Mouse (Mus musculus) ES-Bruce4 (cell line): ENCODE results near the gene Notch2.

ENCODE experiments used
- CTCF ChIP-seq: IDR thresholded peaks from one replicate; pipeline ENCODE4 v1.8.1; 2011; ENCODE audit warnings: low read depth, low read length
- POLR2A ChIP-seq: IDR thresholded peaks from one replicate; pipeline ENCODE4 v1.8.1; 2011; ENCODE audit warnings: low read length; ENCODE audit not compliant: insufficient read depth

DNA sequence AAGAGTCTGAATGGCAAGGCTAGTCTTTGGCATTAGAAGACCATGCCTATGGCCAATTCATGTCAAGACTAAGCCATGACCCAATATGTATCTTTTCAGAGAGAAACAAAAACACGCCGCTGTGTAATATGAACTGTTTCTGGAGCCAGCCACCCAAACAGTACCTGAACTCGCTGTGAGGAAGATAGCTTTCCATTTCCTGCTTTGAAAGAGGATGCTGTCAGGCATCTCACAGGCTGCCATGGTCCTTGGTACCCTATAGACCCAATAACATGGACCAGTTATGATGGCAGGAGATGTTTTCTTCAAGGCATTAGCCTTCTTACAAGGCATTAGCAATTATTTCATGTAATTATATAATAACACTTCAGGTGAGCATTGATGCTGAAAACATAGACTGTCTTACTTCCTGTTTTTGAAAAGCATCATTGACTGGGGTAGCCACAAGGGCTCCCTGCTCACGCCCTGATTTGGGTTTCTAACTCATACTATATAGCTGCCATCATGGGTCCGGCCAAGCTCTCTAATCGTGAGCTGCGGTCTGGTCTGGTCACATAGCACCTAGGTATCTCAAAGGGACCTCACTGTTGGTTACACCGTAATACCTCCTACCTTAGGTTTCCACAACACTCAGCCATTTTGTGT lies 32.5 kb upstream of the Notch2 start:
- TF ChIP-seq CTCF: no peak
- no peak for TF ChIP-seq POLR2A
